Mouse (Mus musculus) myocyte (in vitro differentiated cells): ENCODE data around the gene Akap10. TPM values are rescaled to one million over a fixed set of nuclear protein-coding genes. Genes with fewer than 3 reads are reported as not detected.

Experiments used
- H3K27me3 ChIP-seq: one replicate; pipeline ENCODE4 v1.6.1; 2011; ENCODE audit not compliant: control insufficient read depth, insufficient read depth, insufficient read length
- H3K36me3 ChIP-seq: one replicate; pipeline ENCODE4 v1.6.1; 2011; ENCODE audit not compliant: control insufficient read depth, insufficient read depth
- H3K4me2 ChIP-seq: one replicate; pipeline ENCODE4 v1.6.1; 2011; ENCODE audit warnings: low read depth, control low read depth
- H3K4me3 ChIP-seq: one replicate; pipeline ENCODE4 v1.5.1; 2011; ENCODE audit warnings: mild to moderate bottlenecking, control low read depth, moderate library complexity
- H3K79me2 ChIP-seq: one replicate; pipeline ENCODE4 v1.6.1; 2011; ENCODE audit not compliant: control insufficient read depth, insufficient read depth
- H3ac ChIP-seq: one replicate; pipeline ENCODE4 v1.6.1; 2011; ENCODE audit not compliant: control insufficient read depth, insufficient read length
- CEBPB ChIP-seq: IDR thresholded peaks from 2 replicates; pipeline ENCODE4 v1.6.1; 2011; ENCODE audit warnings: mild to moderate bottlenecking, moderate library complexity; ENCODE audit not compliant: poor library complexity, insufficient read depth, severe bottlenecking
- E2F4 ChIP-seq: IDR thresholded peaks from one replicate; pipeline ENCODE4 v1.6.1; 2011; ENCODE audit warnings: mild to moderate bottlenecking, control low read depth, moderate library complexity; ENCODE audit not compliant: insufficient read depth
- MAX ChIP-seq: IDR thresholded peaks from one replicate; pipeline ENCODE4 v1.6.1; 2011; ENCODE audit warnings: low read depth, mild to moderate bottlenecking, control low read depth
- MYOD1 ChIP-seq, 3 experiments: IDR thresholded peaks; one replicate each; pipeline ENCODE4 v1.6.1; 2011; ENCODE audit warnings: control low read depth in 2 of 3, low read depth in 2 of 3, mild to moderate bottlenecking in 2 of 3, moderate library complexity in 1 of 3; ENCODE audit not compliant: insufficient read length in 2 of 3, control insufficient read depth in 1 of 3
- MYOG ChIP-seq, 3 experiments: IDR thresholded peaks; one replicate each; pipeline ENCODE4 v1.6.1; 2011; ENCODE audit warnings: control low read depth in 2 of 3, low read depth in 2 of 3, mild to moderate bottlenecking in 2 of 3; ENCODE audit not compliant: insufficient read length in 2 of 3, control insufficient read depth in 1 of 3, insufficient read depth in 1 of 3
- POLR2A ChIP-seq: IDR thresholded peaks from one replicate; pipeline ENCODE4 v1.6.1; 2011; ENCODE audit warnings: low read depth, mild to moderate bottlenecking, control low read depth, moderate library complexity; ENCODE audit not compliant: insufficient read length
- POLR2AphosphoS2 ChIP-seq: IDR thresholded peaks from one replicate; pipeline ENCODE4 v1.6.1; 2011; ENCODE audit warnings: low read depth, control low read depth; ENCODE audit not compliant: insufficient read length
- REST ChIP-seq: IDR thresholded peaks from one replicate; pipeline ENCODE4 v1.6.1; 2011; ENCODE audit warnings: mild to moderate bottlenecking, control low read depth, moderate library complexity; ENCODE audit not compliant: insufficient read depth, insufficient read length
- SRF ChIP-seq: IDR thresholded peaks from one replicate; pipeline ENCODE4 v1.6.1; 2011; ENCODE audit warnings: low read depth; ENCODE audit not compliant: control insufficient read depth, insufficient read length
- TCF12 ChIP-seq: IDR thresholded peaks from one replicate; pipeline ENCODE4 v1.6.1; 2011; ENCODE audit warnings: mild to moderate bottlenecking, control low read depth; ENCODE audit not compliant: poor library complexity, insufficient read depth, severe bottlenecking
- TCF3 ChIP-seq: IDR thresholded peaks from one replicate; pipeline ENCODE4 v1.6.1; 2011; ENCODE audit warnings: low read depth, control low read depth; ENCODE audit not compliant: insufficient read length
- USF1 ChIP-seq: IDR thresholded peaks from one replicate; pipeline ENCODE4 v1.6.1; 2011; ENCODE audit warnings: low read depth, mild to moderate bottlenecking, control low read depth, moderate library complexity
- polyA plus RNA-seq: library from polyadenylated mRNA; unstranded; fragments of >200 nt; fragmentation: generic; extraction: Trizol; gene quantifications from one replicate; pipeline ENCODE4 v1.2.1, GENCODE M21; 2012; ENCODE audit warnings: missing spikeins

Gene Akap10
- polyA plus RNA-seq, 1 experiment, result 6.1 TPM

DNA sequence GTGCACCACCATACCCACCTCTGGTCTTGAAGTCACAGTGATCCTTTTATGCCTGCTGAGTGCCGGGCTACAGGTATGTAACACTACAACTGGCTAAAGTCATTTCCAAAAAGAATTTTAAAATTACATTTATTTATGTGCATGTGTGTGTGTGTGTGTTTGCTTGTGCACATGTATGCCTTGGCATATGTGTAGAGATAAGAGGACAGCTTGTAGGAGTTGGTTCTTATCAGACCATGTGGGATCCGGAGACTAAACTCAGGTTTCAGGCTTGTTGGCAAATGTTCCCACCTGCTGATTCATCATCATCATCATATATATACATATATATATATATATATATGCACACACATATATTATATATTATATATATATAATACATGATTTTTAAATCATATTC is 38.8 kb upstream of the Akap10 start:
- no peaks in the 10 kb centered on the region for H3K79me2 ChIP-seq
- no peak overlapping the region for H3ac ChIP-seq
- H3K36me3 ChIP-seq, result no peaks in the 10 kb centered on the region
- H3K4me3 ChIP-seq, result no peak overlapping the region
- no peak overlapping the region for H3K4me2 ChIP-seq
- TF ChIP-seq POLR2AphosphoS2 (no peak), CEBPB (no peak), MYOG (IDR thresholded peaks at IDR 0.05; ENCODE audit: control insufficient read depth in 1 of 3, insufficient read depth in 1 of 3, insufficient read length in 2 of 3, low read depth in 2 of 3) (no peak), MAX (no peak), TCF12 (no peak), E2F4 (no peak), SRF (no peak), MYOD1 (IDR thresholded peaks at IDR 0.05; ENCODE audit: control insufficient read depth in 1 of 3, insufficient read length in 2 of 3, low read depth in 2 of 3) (no peak), REST (no peak), TCF3 (no peak), USF1 (no peak), POLR2A (no peak)
- H3K27me3 ChIP-seq, result no peaks in the 10 kb centered on the region

DNA sequence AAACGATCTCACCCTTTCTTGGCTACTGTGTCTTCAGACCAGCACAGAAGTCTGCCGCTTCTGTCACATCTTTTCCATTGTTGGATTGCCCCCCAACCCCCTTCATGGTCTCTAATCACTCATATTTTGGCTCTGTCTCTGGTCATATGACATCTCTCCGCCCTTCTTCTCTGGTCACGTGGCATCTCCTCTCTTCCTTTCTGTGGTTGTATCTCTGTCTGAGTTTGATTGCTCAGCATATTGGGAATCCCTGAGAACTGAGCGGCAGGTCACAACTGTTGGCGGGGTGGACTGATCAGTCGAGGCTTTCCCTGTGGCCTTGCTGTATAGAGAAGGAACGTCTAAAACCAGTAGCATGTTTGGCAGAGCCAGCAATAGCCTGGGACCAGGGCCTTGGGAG is 37.0 kb upstream of the Akap10 start:
- no peak overlapping the region for H3ac ChIP-seq
- TF ChIP-seq SRF, result no peak
- peak; percentile 23 for TF ChIP-seq USF1
- no peak overlapping the region for H3K4me2 ChIP-seq
- H3K27me3 ChIP-seq, result no peaks in the 10 kb centered on the region
- no peak overlapping the region for H3K4me3 ChIP-seq
- H3K36me3 ChIP-seq, result no peaks in the 10 kb centered on the region
- H3K79me2 ChIP-seq, result no peaks in the 10 kb centered on the region

DNA sequence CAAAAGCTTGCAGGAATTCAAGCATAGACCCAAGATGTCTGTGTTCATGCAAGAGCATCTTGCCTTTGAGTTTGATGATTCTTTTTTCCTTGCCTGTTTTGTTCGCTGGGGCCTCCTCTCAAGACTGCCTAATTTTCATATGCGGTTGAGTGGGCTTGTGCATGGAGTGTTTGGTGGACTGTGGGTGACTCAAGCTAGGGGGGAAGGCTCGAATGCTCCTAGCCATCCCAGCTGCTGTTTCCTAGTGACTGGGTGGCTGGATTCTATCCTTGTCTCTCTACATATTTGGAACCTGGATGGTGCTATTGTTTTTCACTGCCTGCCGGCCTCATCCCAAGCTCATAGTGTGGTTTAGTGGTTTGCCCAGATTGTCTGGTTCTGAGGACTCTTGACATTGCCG is 34.6 kb upstream of the Akap10 start:
- Histone ChIP-seq H3K36me3 (no peaks in the 10 kb centered on the region), H3K4me3 (no peak overlapping the region), H3K27me3 (no peaks in the 10 kb centered on the region), H3ac (no peak overlapping the region), H3K4me2 (no peak overlapping the region), H3K79me2 (no peaks in the 10 kb centered on the region)
- TF ChIP-seq MYOD1 (IDR thresholded peaks at IDR 0.05; ENCODE audit: control insufficient read depth in 1 of 3, insufficient read length in 2 of 3, low read depth in 2 of 3) (no peak), CEBPB (no peak), REST (no peak), POLR2AphosphoS2 (no peak)

DNA sequence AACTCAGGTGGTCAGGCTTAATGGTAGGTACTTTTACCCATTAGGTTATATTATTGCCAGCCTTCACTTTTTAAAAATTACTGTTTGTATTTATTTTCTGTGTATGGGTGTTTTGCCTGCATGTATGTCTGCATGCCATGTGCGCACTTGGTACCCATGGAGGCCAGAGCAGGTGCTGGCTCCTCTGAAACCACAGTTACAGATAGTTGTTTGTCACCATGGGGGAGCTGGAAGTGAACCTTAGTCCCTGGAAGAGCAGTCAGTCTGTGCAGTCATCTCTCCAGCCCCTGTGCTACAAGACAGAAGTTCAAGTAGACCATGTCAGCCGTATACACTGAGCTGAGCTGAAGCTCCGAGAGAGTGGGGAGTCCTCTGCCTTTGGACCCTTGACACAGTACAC is 33.1 kb upstream of the Akap10 start:
- no peak for TF ChIP-seq POLR2AphosphoS2
- no peak for TF ChIP-seq REST
- no peak for TF ChIP-seq SRF
- no peak for TF ChIP-seq TCF12
- TF ChIP-seq MYOD1 (IDR thresholded peaks at IDR 0.05; ENCODE audit: control insufficient read depth in 1 of 3, insufficient read length in 2 of 3, low read depth in 2 of 3), result no peak
- TF ChIP-seq CEBPB, result no peak
- no peak for TF ChIP-seq E2F4
- TF ChIP-seq TCF3, result no peak
- no peak for TF ChIP-seq MYOG (IDR thresholded peaks at IDR 0.05; ENCODE audit: control insufficient read depth in 1 of 3, insufficient read depth in 1 of 3, insufficient read length in 2 of 3, low read depth in 2 of 3)
- TF ChIP-seq POLR2A, result no peak
- H3K27me3 ChIP-seq, result no peaks in the 10 kb centered on the region
- H3K4me3 ChIP-seq, result no peak overlapping the region
- H3K4me2 ChIP-seq, result no peak overlapping the region
- no peaks in the 10 kb centered on the region for H3K36me3 ChIP-seq
- H3ac ChIP-seq, result no peak overlapping the region
- H3K79me2 ChIP-seq, result no peaks in the 10 kb centered on the region

DNA sequence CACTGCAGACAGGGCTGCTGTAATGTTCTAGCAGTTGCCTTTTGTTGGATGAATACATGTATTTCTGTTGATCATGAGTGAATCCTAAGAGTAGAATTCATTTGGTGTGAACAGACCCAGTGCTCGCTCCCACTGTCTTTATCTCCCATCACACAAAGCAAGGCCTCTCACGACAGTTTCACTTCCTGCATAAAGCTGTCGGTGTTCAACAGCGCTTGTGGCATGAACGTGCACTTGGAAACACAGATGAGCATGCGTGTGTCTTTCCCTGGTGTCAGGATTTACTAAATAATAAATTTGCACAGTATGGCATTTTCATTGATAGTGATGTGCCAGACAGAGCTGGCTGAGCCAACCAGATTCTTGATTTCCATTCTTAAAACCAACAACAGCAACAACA is 32.6 kb upstream of the Akap10 start:
- H3K79me2 ChIP-seq, result no peaks in the 10 kb centered on the region
- TF ChIP-seq E2F4, result no peak
- no peak for TF ChIP-seq MYOG (IDR thresholded peaks at IDR 0.05; ENCODE audit: control insufficient read depth in 1 of 3, insufficient read depth in 1 of 3, insufficient read length in 2 of 3, low read depth in 2 of 3)
- TF ChIP-seq TCF3, result no peak
- no peak for TF ChIP-seq POLR2A
- no peak for TF ChIP-seq TCF12
- TF ChIP-seq POLR2AphosphoS2, result no peak
- TF ChIP-seq MYOD1 (IDR thresholded peaks at IDR 0.05; ENCODE audit: control insufficient read depth in 1 of 3, insufficient read length in 2 of 3, low read depth in 2 of 3), result no peak
- no peak overlapping the region for H3K4me2 ChIP-seq
- no peaks in the 10 kb centered on the region for H3K27me3 ChIP-seq
- H3K36me3 ChIP-seq, result no peaks in the 10 kb centered on the region
- H3ac ChIP-seq, result no peak overlapping the region
- no peak overlapping the region for H3K4me3 ChIP-seq
